Comparison of ENCODE assay signal across 22 mouse cellular contexts in the genomic region with DNA sequence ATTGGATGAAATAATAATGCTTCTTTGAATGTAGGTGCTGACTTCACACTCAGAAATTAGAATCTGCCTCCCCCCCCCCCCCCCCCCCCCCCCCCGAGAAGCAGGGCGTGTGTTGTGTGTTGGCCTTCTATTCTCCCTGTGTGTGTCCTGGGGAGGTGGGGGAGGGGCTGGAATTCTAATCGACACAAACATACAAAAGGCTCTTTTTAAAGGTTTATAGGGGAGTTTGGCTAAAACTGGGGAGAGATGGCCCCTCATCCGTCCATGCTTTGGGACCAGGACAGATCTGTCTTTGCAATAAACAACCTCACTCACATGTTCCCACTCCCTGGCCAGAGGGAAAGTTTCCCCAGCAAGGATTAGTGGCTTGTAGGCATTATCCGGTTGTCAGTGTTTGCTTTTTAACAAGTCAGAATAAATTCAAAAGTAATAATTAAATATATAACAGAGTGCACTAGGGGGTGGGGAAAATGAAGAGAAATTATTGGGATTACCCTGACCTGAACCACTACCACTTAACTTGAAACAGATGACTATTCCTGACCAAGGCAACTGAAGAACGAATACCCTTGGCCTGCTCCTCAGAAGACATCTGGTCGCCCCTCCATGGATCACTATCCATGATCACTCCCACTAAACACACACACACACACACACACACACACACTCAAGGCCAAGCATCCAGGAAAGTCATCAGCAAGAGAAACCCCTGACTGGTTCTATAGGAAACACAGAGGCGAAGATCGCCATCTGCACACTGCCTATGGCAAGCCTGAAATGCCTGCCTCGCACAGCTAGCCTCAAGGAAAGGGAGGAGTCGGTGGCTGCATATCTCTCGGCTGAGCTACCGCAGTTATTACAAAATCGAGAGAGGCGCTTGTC.
A peak's percentile ranks its signal among the peaks of the same experiment; 100 is the strongest.
DNase-seq lines count a peak whose midpoint lies in the region; ATAC-seq lines count a peak whose summit lies in the region.
"Had no signal": no experiment of that assay in that cellular context is flagged by ENCODE, and none has a peak within 500 bp of the region (broad histone marks: within the 10 kb centered on the region; RNA-seq: fewer than 3 reads in every experiment).

No protein-coding gene starts in this region.

- peak; percentile 34 for DNase-seq in hindbrain, embryonic 10.5 days (ENCODE audit: low spot score)
- DNase-seq in embryo, embryonic 10.5 days (ENCODE audit: low spot score), result peak; percentile 61
- peak; percentile 50 for DNase-seq in forebrain, embryonic 14.5 days (ENCODE audit: low spot score)
- no peak for DNase-seq in right cerebral cortex, postnatal 4 days
- DNase-seq in spleen, postnatal 4 days (ENCODE audit: low spot score in 2 of 2), result no peak
- DNase-seq in left cerebral cortex, postnatal 4 days, result no peak
- DNase-seq: cerebellum, postnatal 36 days; gastrocnemius, postnatal 36 days; kidney, adult 9 months; kidney, postnatal 36 days; layer of hippocampus, adult 9-11 months; liver, embryonic 13.5 days; spleen, adult 18-20 months; thymus, adult 2 months had no signal

- no peak overlapping the region for H3K9ac ChIP-seq in hindbrain, embryonic 16.5 days (ENCODE audit: low read depth, low read length)
- no peak overlapping the region for H3K9ac ChIP-seq in forebrain, embryonic 14.5 days (ENCODE audit: low read length)
- H3K9ac ChIP-seq in midbrain, embryonic 12.5 days (replicated peaks), result no peak overlapping the region
- H3K9ac ChIP-seq: heart, embryonic 12.5 days; liver, embryonic 13.5 days; lung, embryonic 15.5 days; stomach, embryonic 15.5 days had no signal

- peaks cover 38% of the 10 kb centered on the region for H3K4me1 ChIP-seq in hindbrain, embryonic 10.5 days (replicated peaks)
- no peaks in the 10 kb centered on the region for H3K4me1 ChIP-seq in hindbrain, embryonic 16.5 days (ENCODE audit: control insufficient read depth, insufficient read depth, low read depth, low read length)
- H3K4me1 ChIP-seq in forebrain, embryonic 14.5 days (ENCODE audit: control insufficient read depth, insufficient read depth, low read length), result peaks cover 13% of the 10 kb centered on the region
- peaks cover 26% of the 10 kb centered on the region for H3K4me1 ChIP-seq in midbrain, embryonic 12.5 days
- H3K4me1 ChIP-seq: heart, embryonic 12.5 days; liver, embryonic 13.5 days; lung, embryonic 15.5 days; stomach, embryonic 15.5 days had no signal

- no peak overlapping the region for H3K4me2 ChIP-seq in hindbrain, embryonic 16.5 days (ENCODE audit: low read length)
- H3K4me2 ChIP-seq in forebrain, embryonic 14.5 days (ENCODE audit: low read length), result no peak overlapping the region
- H3K4me2 ChIP-seq in midbrain, embryonic 12.5 days (replicated peaks), result no peak overlapping the region
- H3K4me2 ChIP-seq: heart, embryonic 12.5 days; liver, embryonic 13.5 days; lung, embryonic 15.5 days; stomach, embryonic 15.5 days had no signal

- H3K27me3 ChIP-seq in hindbrain, embryonic 10.5 days (ENCODE audit: insufficient read depth, poor library complexity, severe bottlenecking), result peaks cover 5% of the 10 kb centered on the region; the same call in 1 of the 2 replicates
- no peaks in the 10 kb centered on the region for H3K27me3 ChIP-seq in hindbrain, embryonic 16.5 days (replicated peaks; ENCODE audit: control insufficient read depth, insufficient read depth, low read length)
- no peaks in the 10 kb centered on the region for H3K27me3 ChIP-seq in forebrain, embryonic 14.5 days (replicated peaks; ENCODE audit: control insufficient read depth, insufficient read depth, low read length)
- H3K27me3 ChIP-seq in midbrain, embryonic 12.5 days, result no peaks in the 10 kb centered on the region
- H3K27me3 ChIP-seq: CH12.LX; liver, embryonic 13.5 days; lung, embryonic 15.5 days; stomach, embryonic 15.5 days had no signal

- H3K4me3 ChIP-seq in hindbrain, embryonic 10.5 days, result no peak overlapping the region
- no peak overlapping the region for H3K4me3 ChIP-seq in hindbrain, embryonic 16.5 days (ENCODE audit: low read length)
- H3K4me3 ChIP-seq in forebrain, embryonic 14.5 days (ENCODE audit: low read depth, low read length), result no peak overlapping the region
- H3K4me3 ChIP-seq in midbrain, embryonic 12.5 days, result no peak overlapping the region
- H3K4me3 ChIP-seq: heart, embryonic 12.5 days; liver, embryonic 13.5 days; lung, embryonic 15.5 days; stomach, embryonic 15.5 days had no signal

- 47% methylated on average over 13 of the region's 15 CpGs for WGBS in hindbrain, embryonic 10.5 days
- WGBS in hindbrain, embryonic 16.5 days, result 38% methylated on average over 13 of the region's 15 CpGs
- WGBS in forebrain, embryonic 14.5 days, result 11% methylated on average over 14 of the region's 15 CpGs
- 31% methylated on average over 13 of the region's 15 CpGs for WGBS in midbrain, embryonic 12.5 days

- intact Hi-C loops in left cerebral cortex, postnatal 4 days (cut with DNase I), result no loop called here

- no peaks in the 10 kb centered on the region for H3K9me3 ChIP-seq in hindbrain, embryonic 10.5 days
- no peaks in the 10 kb centered on the region for H3K9me3 ChIP-seq in hindbrain, embryonic 16.5 days (ENCODE audit: control insufficient read depth, low read length)
- no peaks in the 10 kb centered on the region for H3K9me3 ChIP-seq in forebrain, embryonic 14.5 days (replicated peaks; ENCODE audit: control insufficient read depth, low read length)
- no peaks in the 10 kb centered on the region for H3K9me3 ChIP-seq in midbrain, embryonic 12.5 days
- H3K9me3 ChIP-seq: heart, embryonic 12.5 days; liver, embryonic 13.5 days; lung, embryonic 15.5 days; stomach, embryonic 15.5 days had no signal

- peak overlapping the region; percentile 80 for H3K27ac ChIP-seq in hindbrain, embryonic 10.5 days
- H3K27ac ChIP-seq in hindbrain, embryonic 16.5 days (ENCODE audit: low read depth, low read length), result no peak overlapping the region
- peak overlapping the region; percentile 33; the same call in 1 of the 2 replicates for H3K27ac ChIP-seq in forebrain, embryonic 14.5 days (ENCODE audit: low read depth, low read length)
- peak overlapping the region; percentile 68 for H3K27ac ChIP-seq in midbrain, embryonic 12.5 days (replicated peaks)
- H3K27ac ChIP-seq: liver, embryonic 13.5 days; lung, embryonic 15.5 days; macrophage; stomach, embryonic 15.5 days had no signal

- ATAC-seq in hindbrain, embryonic 16.5 days, result no peak
- ATAC-seq in forebrain, embryonic 14.5 days, result peak; percentile 49; the same call in 1 of the 2 replicates
- peak; percentile 64 for ATAC-seq in midbrain, embryonic 12.5 days (ENCODE audit: low FRiP score, low read depth)
- ATAC-seq: inflammation-experienced regulatory T-cells, adult 6 months had no signal

- H3K36me3 ChIP-seq in hindbrain, embryonic 10.5 days, result no peaks in the 10 kb centered on the region
- H3K36me3 ChIP-seq in hindbrain, embryonic 16.5 days (ENCODE audit: control insufficient read depth, insufficient read depth, low read length), result no peaks in the 10 kb centered on the region
- no peaks in the 10 kb centered on the region for H3K36me3 ChIP-seq in forebrain, embryonic 14.5 days (ENCODE audit: control insufficient read depth, insufficient read depth, low read length)
- no peaks in the 10 kb centered on the region for H3K36me3 ChIP-seq in midbrain, embryonic 12.5 days
- H3K36me3 ChIP-seq: heart, embryonic 12.5 days; liver, embryonic 13.5 days; lung, embryonic 15.5 days; stomach, embryonic 15.5 days had no signal

Comparison
In these comparisons a context has a peak if more than half of its experiments do, and no peak if none do; other contexts are left out.
1. DNase-seq: peak in hindbrain, embryonic 10.5 days (single experiment), embryo, embryonic 10.5 days (single experiment) and forebrain, embryonic 14.5 days (single experiment); none in right cerebral cortex, postnatal 4 days (single experiment), spleen, postnatal 4 days (0 of 2) and left cerebral cortex, postnatal 4 days (single experiment).